Mouse (Mus musculus): ENCODE measurements around the gene Med13l.

- TF ChIP-seq CTCF (IDR thresholded peaks at IDR 0.05; ENCODE audit: low read depth) (no peak), EP300 (IDR thresholded peaks at IDR 0.05; ENCODE audit: low read depth) (no peak)
Measured at GRCm38 (mm10) chr5:118627630-118628029, 67.2 kb downstream of the Med13l start.
